Mouse (Mus musculus) liver (tissue): ENCODE measurements around the gene Mt3.

ENCODE experiments used
- DNase-seq: peaks from one replicate; pipeline ENCODE4 v3.0.0-alpha.2; 2020; ENCODE audit warnings: mixed read lengths

Mt3 gene

GRCm38 (mm10) chr8:94186542-94186941 lies 34.1 kb downstream of the Mt3 start:
- peak; percentile 94 for DNase-seq

DNA sequence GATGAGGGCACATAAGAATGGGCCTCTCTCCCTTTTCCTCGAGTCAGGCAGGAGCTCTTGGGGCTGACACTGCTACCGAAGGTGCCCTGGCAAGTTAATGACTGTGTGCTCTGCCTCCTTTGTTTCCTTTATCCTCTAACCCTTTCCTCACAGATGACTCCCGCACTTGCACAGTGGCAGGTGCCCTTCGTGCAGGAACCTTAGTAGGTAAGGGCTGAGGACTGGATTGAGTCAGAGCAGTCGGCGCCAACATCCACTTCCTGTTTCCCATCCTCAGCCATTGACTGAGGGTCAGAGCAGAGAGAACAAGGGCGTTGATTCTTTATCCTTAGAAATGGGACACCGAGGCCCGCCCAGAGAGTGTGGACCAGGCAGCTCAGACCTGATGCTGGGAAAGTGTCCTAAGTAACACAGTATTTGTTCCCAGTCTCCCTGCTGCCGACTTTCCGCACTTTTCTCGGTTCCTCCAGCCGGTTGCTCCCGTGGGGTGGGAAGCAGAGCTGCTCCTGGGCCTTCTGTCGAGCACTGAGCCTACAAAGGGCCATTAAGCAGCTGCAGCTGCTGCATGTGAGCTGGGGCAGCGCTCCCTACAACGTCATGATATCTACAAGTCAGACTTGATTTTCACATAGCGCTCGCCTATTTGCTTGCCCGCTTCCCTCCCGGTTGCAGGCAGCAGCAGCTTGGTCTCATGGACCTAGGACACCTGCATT lies 35.0 kb downstream of the Mt3 start:
- DNase-seq: no peak

GRCm38 (mm10) chr8:94189275-94190031 lies 37.0 kb downstream of the Mt3 start:
- DNase-seq: no peak

GRCm38 (mm10) chr8:94191101-94191691 lies 38.8 kb downstream of the Mt3 start:
- DNase-seq: peak; percentile 90

DNA sequence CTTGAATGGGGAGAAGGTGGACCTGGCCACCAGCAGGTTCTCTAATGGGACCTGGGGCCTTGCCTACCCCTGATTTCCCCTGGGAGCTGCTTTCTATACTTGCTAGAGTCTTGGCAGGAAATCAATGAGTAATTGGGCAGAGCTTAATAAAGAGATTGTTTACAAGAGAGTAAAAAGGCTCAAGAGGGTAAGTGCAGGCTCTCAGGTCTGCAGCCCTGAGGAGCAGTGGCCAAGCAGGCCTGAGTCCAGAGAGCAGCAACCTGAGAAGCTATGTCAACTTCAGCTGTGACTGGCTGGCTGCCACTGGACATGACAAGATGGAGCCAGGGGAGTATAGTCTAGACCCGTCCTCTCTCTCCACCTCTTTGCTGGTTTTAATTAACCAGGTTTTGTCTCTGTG lies 40.5 kb downstream of the Mt3 start:
- DNase-seq: no peak

- DNase-seq: no peak
Measured at GRCm38 (mm10) chr8:94194591-94195223, 42.3 kb downstream of the Mt3 start.

DNA sequence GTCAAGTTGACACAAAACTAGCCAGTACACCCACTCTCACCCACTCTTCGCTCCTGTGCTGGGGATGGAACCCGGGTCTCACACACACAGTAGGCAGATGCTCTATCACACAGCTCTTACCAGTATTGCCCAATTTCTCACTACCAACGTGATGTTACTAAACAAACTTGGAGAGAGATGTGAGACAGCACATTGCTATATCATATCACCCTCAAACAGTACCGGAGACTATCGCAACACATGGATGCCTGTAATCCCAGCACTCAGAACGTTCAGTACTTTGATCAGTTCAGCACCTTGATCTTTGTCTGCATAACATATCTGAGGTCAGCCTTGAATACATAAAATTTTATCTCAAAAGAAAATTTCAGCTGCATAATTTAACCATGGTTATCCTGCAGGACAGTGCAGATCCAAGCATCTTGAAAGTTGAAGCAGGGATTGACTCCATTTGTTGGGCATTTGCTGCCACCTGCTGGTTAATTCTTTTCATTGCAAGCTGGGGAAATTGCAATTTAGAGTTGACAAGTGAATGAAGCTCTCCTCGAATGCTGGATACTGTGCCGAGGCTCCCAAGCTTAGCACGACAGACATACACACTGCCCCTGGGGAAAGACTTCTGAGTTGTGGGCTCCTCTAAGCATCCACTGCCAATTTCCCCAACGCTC lies 46.9 kb downstream of the Mt3 start:
- peak; percentile 71 for DNase-seq
